Mouse (Mus musculus): ENCODE data around the gene Aldh4a1. TPM values are rescaled to one million over a fixed set of nuclear protein-coding genes. Genes with fewer than 3 reads are reported as not detected.

The Aldh4a1 gene
- polyA plus RNA-seq, 1 experiment from 2014 or later = 12.9 TPM

- H3K27ac ChIP-seq (replicated peaks) = no peak overlapping the region
- H3K36me3 ChIP-seq (ENCODE audit: control insufficient read depth, insufficient read depth, low read length) = peaks cover 3% of the 10 kb centered on the region; the same call in 1 of the 2 replicates
- H3K27me3 ChIP-seq (ENCODE audit: control insufficient read depth, insufficient read depth, low read length) = no peaks in the 10 kb centered on the region
- TF ChIP-seq CTCF (IDR thresholded peaks at IDR 0.05; ENCODE audit: low read depth) (no peak), EP300 (optimal IDR thresholded peaks at IDR 0.05) (no peak)
- no peak overlapping the region for H3K9ac ChIP-seq (ENCODE audit: low read length)
- ATAC-seq (ENCODE audit: low FRiP score, low TSS enrichment) (no peak), DNase-seq (ENCODE audit: low spot score) (no peak)
- no peak overlapping the region for H3K4me3 ChIP-seq (ENCODE audit: low read depth, low read length)
- H3K4me2 ChIP-seq (replicated peaks; ENCODE audit: low read depth) = no peak overlapping the region
- H3K9me3 ChIP-seq (ENCODE audit: control insufficient read depth, low read length) = no peaks in the 10 kb centered on the region
- H3K4me1 ChIP-seq (replicated peaks; ENCODE audit: control insufficient read depth, insufficient read depth) = no peaks in the 10 kb centered on the region
- WGBS = 79% methylated on average over 11 of the region's 11 CpGs
Observed at GRCm38 (mm10) chr4:139650907-139651306, 28.2 kb downstream of the Aldh4a1 start.

GRCm38 (mm10) chr4:139653238-139653637, 30.6 kb downstream of the Aldh4a1 start, which contains the start of gene Tas1r2:
TSS of gene Tas1r2 (plus strand) at chr4:139653538.
- ATAC-seq (ENCODE audit: low FRiP score, low TSS enrichment) = no peak
- no peak for TF ChIP-seq CTCF (IDR thresholded peaks at IDR 0.05; ENCODE audit: low read depth)
- no peak for TF ChIP-seq EP300 (optimal IDR thresholded peaks at IDR 0.05)
- no peak within 1 kb of the TSS for H3K9ac ChIP-seq (ENCODE audit: low read length)
- no peaks in the 10 kb centered on the region for H3K9me3 ChIP-seq (ENCODE audit: control insufficient read depth, low read length)
- no peak within 1 kb of the TSS for H3K4me3 ChIP-seq (ENCODE audit: low read depth, low read length)
- H3K4me1 ChIP-seq (replicated peaks; ENCODE audit: control insufficient read depth, insufficient read depth) = no peaks in the 10 kb centered on the region
- no peak for DNase-seq (ENCODE audit: low spot score)
- peaks cover under 1% of the 10 kb centered on the region; the same call in 1 of the 2 replicates for H3K36me3 ChIP-seq (ENCODE audit: control insufficient read depth, insufficient read depth, low read length)
- H3K4me2 ChIP-seq (replicated peaks; ENCODE audit: low read depth) = no peak within 1 kb of the TSS
- H3K27ac ChIP-seq (replicated peaks) = no peak within 1 kb of the TSS
- no peaks in the 10 kb centered on the region for H3K27me3 ChIP-seq (ENCODE audit: control insufficient read depth, insufficient read depth, low read length)
- 81% methylated on average over 8 of the region's 8 CpGs for WGBS

- H3K4me1 ChIP-seq (replicated peaks; ENCODE audit: control insufficient read depth, insufficient read depth) = no peaks in the 10 kb centered on the region
- TF ChIP-seq EP300 (optimal IDR thresholded peaks at IDR 0.05) = no peak
- TF ChIP-seq CTCF (IDR thresholded peaks at IDR 0.05; ENCODE audit: low read depth) = no peak
- no peak overlapping the region for H3K27ac ChIP-seq (replicated peaks)
- no peak overlapping the region for H3K9ac ChIP-seq (ENCODE audit: low read length)
- ATAC-seq (ENCODE audit: low FRiP score, low TSS enrichment) (no peak), DNase-seq (ENCODE audit: low spot score) (no peak)
- no peak overlapping the region for H3K4me3 ChIP-seq (ENCODE audit: low read depth, low read length)
- no peak overlapping the region for H3K4me2 ChIP-seq (replicated peaks; ENCODE audit: low read depth)
- no peaks in the 10 kb centered on the region for H3K9me3 ChIP-seq (ENCODE audit: control insufficient read depth, low read length)
- H3K27me3 ChIP-seq (ENCODE audit: control insufficient read depth, insufficient read depth, low read length) = no peaks in the 10 kb centered on the region
- no peaks in the 10 kb centered on the region for H3K36me3 ChIP-seq (ENCODE audit: control insufficient read depth, insufficient read depth, low read length)
- WGBS = 88% methylated on average over 14 of the region's 14 CpGs
Observed at GRCm38 (mm10) chr4:139661897-139662296, 39.2 kb downstream of the Aldh4a1 start.

GRCm38 (mm10) chr4:139667632-139668031, 45.0 kb downstream of the Aldh4a1 start:
- Histone ChIP-seq H3K4me3 (ENCODE audit: low read depth, low read length) (no peak overlapping the region), H3K4me2 (replicated peaks; ENCODE audit: low read depth) (no peak overlapping the region), H3K27ac (replicated peaks) (no peak overlapping the region), H3K9ac (ENCODE audit: low read length) (no peak overlapping the region), H3K9me3 (ENCODE audit: control insufficient read depth, low read length) (no peaks in the 10 kb centered on the region), H3K27me3 (ENCODE audit: control insufficient read depth, insufficient read depth, low read length) (no peaks in the 10 kb centered on the region), H3K36me3 (ENCODE audit: control insufficient read depth, insufficient read depth, low read length) (no peaks in the 10 kb centered on the region), H3K4me1 (replicated peaks; ENCODE audit: control insufficient read depth, insufficient read depth) (no peaks in the 10 kb centered on the region)
- ATAC-seq (ENCODE audit: low FRiP score, low TSS enrichment) = no peak
- DNase-seq (ENCODE audit: low spot score) = no peak
- no peak for TF ChIP-seq CTCF (IDR thresholded peaks at IDR 0.05; ENCODE audit: low read depth)
- TF ChIP-seq EP300 (optimal IDR thresholded peaks at IDR 0.05) = no peak
- WGBS = 57% methylated on average over 6 of the region's 6 CpGs

GRCm38 (mm10) chr4:139669847-139670246, 47.2 kb downstream of the Aldh4a1 start:
- H3K4me2 ChIP-seq (replicated peaks; ENCODE audit: low read depth) = no peak overlapping the region
- ATAC-seq (ENCODE audit: low FRiP score, low TSS enrichment) (peak; percentile 55; the same call in 1 of the 2 replicates), DNase-seq (ENCODE audit: low spot score) (peak; percentile 69)
- no peaks in the 10 kb centered on the region for H3K9me3 ChIP-seq (ENCODE audit: control insufficient read depth, low read length)
- 20% methylated on average over 6 of the region's 6 CpGs for WGBS
- TF ChIP-seq EP300 (optimal IDR thresholded peaks at IDR 0.05) (no peak), CTCF (IDR thresholded peaks at IDR 0.05; ENCODE audit: low read depth) (peak; percentile 96)
- H3K27me3 ChIP-seq (ENCODE audit: control insufficient read depth, insufficient read depth, low read length) = no peaks in the 10 kb centered on the region
- H3K36me3 ChIP-seq (ENCODE audit: control insufficient read depth, insufficient read depth, low read length) = no peaks in the 10 kb centered on the region
- H3K27ac ChIP-seq (replicated peaks) = no peak overlapping the region
- H3K4me3 ChIP-seq (ENCODE audit: low read depth, low read length) = no peak overlapping the region
- H3K4me1 ChIP-seq (replicated peaks; ENCODE audit: control insufficient read depth, insufficient read depth) = no peaks in the 10 kb centered on the region
- H3K9ac ChIP-seq (ENCODE audit: low read length) = no peak overlapping the region

GRCm38 (mm10) chr4:139675696-139676095, 53.0 kb downstream of the Aldh4a1 start:
- WGBS = 58% methylated on average over 9 of the region's 9 CpGs
- ATAC-seq (ENCODE audit: low FRiP score, low TSS enrichment) = no peak
- TF ChIP-seq EP300 (optimal IDR thresholded peaks at IDR 0.05) (no peak), CTCF (IDR thresholded peaks at IDR 0.05; ENCODE audit: low read depth) (no peak)

More at GRCm38 (mm10) chr4:139675696-139676095, 53.0 kb downstream of the Aldh4a1 start:
- Histone ChIP-seq H3K27me3 (ENCODE audit: control insufficient read depth, insufficient read depth, low read length) (no peaks in the 10 kb centered on the region), H3K27ac (replicated peaks) (no peak overlapping the region), H3K36me3 (ENCODE audit: control insufficient read depth, insufficient read depth, low read length) (no peaks in the 10 kb centered on the region), H3K9ac (ENCODE audit: low read length) (no peak overlapping the region), H3K4me1 (replicated peaks; ENCODE audit: control insufficient read depth, insufficient read depth) (no peaks in the 10 kb centered on the region), H3K4me3 (ENCODE audit: low read depth, low read length) (no peak overlapping the region), H3K4me2 (replicated peaks; ENCODE audit: low read depth) (no peak overlapping the region), H3K9me3 (ENCODE audit: control insufficient read depth, low read length) (no peaks in the 10 kb centered on the region; the same call in 1 of the 2 replicates)
- no peak for DNase-seq (ENCODE audit: low spot score)
